Mouse (Mus musculus): ENCODE measurements around the gene Vps53.

DNA sequence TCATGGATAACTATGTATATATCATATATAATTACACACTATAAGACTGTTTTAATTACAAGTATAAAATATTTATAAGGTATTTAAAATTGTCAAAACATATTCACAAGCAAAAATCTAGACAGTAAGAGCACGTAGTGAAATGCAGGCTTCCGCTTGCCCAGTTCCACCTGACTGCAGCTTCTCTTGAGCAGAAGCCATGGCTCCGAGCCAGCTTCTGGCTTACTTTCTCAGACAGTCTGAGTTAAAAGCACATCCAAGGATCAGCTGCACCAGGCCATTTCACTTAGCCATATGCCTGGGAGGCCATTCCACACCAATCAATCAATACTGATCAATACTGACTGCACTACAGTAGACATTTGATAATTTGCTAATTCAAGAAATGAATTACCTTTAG lies 10.5 kb downstream of the Vps53 start:
- TF ChIP-seq CTCF (IDR thresholded peaks at IDR 0.05; ENCODE audit: insufficient read depth, low read depth, low read length) (no peak), POLR2A (IDR thresholded peaks at IDR 0.05; ENCODE audit: insufficient read depth, low read depth, low read length) (no peak)
